Mouse (Mus musculus) megakaryocyte, embryonic 14.5 days (primary cell): ENCODE measurements around the gene Tnrc18. TPM values are rescaled to one million over a fixed set of nuclear protein-coding genes. Genes with fewer than 3 reads are reported as not detected.

ENCODE experiments used
- H3K27me3 ChIP-seq: replicated peaks from 2 replicates; pipeline ENCODE3; 2012; ENCODE audit warnings: inconsistent platforms
- H3K36me3 ChIP-seq: replicated peaks from 2 replicates; pipeline ENCODE3; 2012; ENCODE audit warnings: low read length, inconsistent platforms, mixed read lengths
- H3K4me1 ChIP-seq: 2 replicates; pipeline ENCODE4 v1.6.1; 2012; ENCODE audit warnings: inconsistent platforms
- H3K4me3 ChIP-seq: replicated peaks from 2 replicates; pipeline ENCODE3; 2012; ENCODE audit warnings: moderate library complexity, mild to moderate bottlenecking, inconsistent platforms
- H3K9me3 ChIP-seq: 2 replicates; pipeline ENCODE4 v1.6.1; 2012; ENCODE audit warnings: inconsistent platforms
- FLI1 ChIP-seq: IDR thresholded peaks from 2 replicates; pipeline ENCODE4 v1.6.1; 2012; ENCODE audit warnings: low read length, inconsistent platforms, mixed read lengths
- GATA1 ChIP-seq: IDR thresholded peaks from 3 replicates; pipeline ENCODE4 v1.6.1; 2012; ENCODE audit warnings: mixed read lengths, low read length, inconsistent platforms, borderline replicate concordance
- polyA plus RNA-seq: library from polyadenylated mRNA; stranded (reverse); fragments of >175 nt; gene quantifications from 2 replicates; pipeline ENCODE4 v1.2.3, GENCODE M21; 2012; ENCODE audit warnings: low replicate concordance; ENCODE audit not compliant: insufficient read depth

Gene Tnrc18
- polyA plus RNA-seq, 1 experiment: 36.1 TPM

GRCm38 (mm10) chr5:142794582-142794981 lies 22.9 kb downstream of the Tnrc18 start:
- peak overlapping the region; percentile 91 for H3K4me3 ChIP-seq
- TF ChIP-seq FLI1: no peak
- no peak for TF ChIP-seq GATA1
- H3K9me3 ChIP-seq: no peaks in the 10 kb centered on the region
- H3K4me1 ChIP-seq: peaks cover 73% of the 10 kb centered on the region
- no peaks in the 10 kb centered on the region for H3K27me3 ChIP-seq
- peaks cover 35% of the 10 kb centered on the region for H3K36me3 ChIP-seq

GRCm38 (mm10) chr5:142794161-142794560 lies 23.3 kb downstream of the Tnrc18 start:
- Histone ChIP-seq H3K27me3 (no peaks in the 10 kb centered on the region), H3K4me3 (peak overlapping the region; percentile 91), H3K9me3 (peaks cover 3% of the 10 kb centered on the region; the same call in 1 of the 2 replicates), H3K4me1 (peaks cover 68% of the 10 kb centered on the region), H3K36me3 (peaks cover 40% of the 10 kb centered on the region)
- no peak for TF ChIP-seq FLI1
- no peak for TF ChIP-seq GATA1

GRCm38 (mm10) chr5:142792594-142792993 lies 24.9 kb downstream of the Tnrc18 start:
- H3K27me3 ChIP-seq: no peaks in the 10 kb centered on the region
- TF ChIP-seq GATA1 (no peak), FLI1 (no peak)
- peaks cover 64% of the 10 kb centered on the region for H3K4me1 ChIP-seq
- peaks cover 53% of the 10 kb centered on the region for H3K36me3 ChIP-seq
- H3K4me3 ChIP-seq: peak overlapping the region; percentile 91
- H3K9me3 ChIP-seq: peaks cover 18% of the 10 kb centered on the region

- Histone ChIP-seq H3K36me3 (peaks cover 87% of the 10 kb centered on the region), H3K4me3 (no peak overlapping the region), H3K9me3 (peaks cover 21% of the 10 kb centered on the region), H3K27me3 (no peaks in the 10 kb centered on the region), H3K4me1 (peaks cover 55% of the 10 kb centered on the region)
- TF ChIP-seq FLI1 (no peak), GATA1 (no peak)
Observed at GRCm38 (mm10) chr5:142788279-142788678, 29.2 kb downstream of the Tnrc18 start.

- H3K36me3 ChIP-seq: peaks cover 89% of the 10 kb centered on the region
- H3K27me3 ChIP-seq: no peaks in the 10 kb centered on the region
- TF ChIP-seq FLI1 (no peak), GATA1 (no peak)
- no peak overlapping the region for H3K4me3 ChIP-seq
- peaks cover 55% of the 10 kb centered on the region for H3K4me1 ChIP-seq
- peaks cover 21% of the 10 kb centered on the region for H3K9me3 ChIP-seq
Observed at GRCm38 (mm10) chr5:142787304-142787905, 30.1 kb downstream of the Tnrc18 start.

GRCm38 (mm10) chr5:142786709-142787108 lies 30.8 kb downstream of the Tnrc18 start:
- TF ChIP-seq GATA1: no peak
- TF ChIP-seq FLI1: no peak
- Histone ChIP-seq H3K36me3 (peaks cover 87% of the 10 kb centered on the region), H3K9me3 (peaks cover 21% of the 10 kb centered on the region), H3K4me1 (peaks cover 54% of the 10 kb centered on the region), H3K4me3 (no peak overlapping the region), H3K27me3 (no peaks in the 10 kb centered on the region)

GRCm38 (mm10) chr5:142786215-142786614 lies 31.2 kb downstream of the Tnrc18 start:
- Histone ChIP-seq H3K9me3 (peaks cover 21% of the 10 kb centered on the region), H3K36me3 (peaks cover 86% of the 10 kb centered on the region), H3K4me1 (peaks cover 51% of the 10 kb centered on the region), H3K27me3 (no peaks in the 10 kb centered on the region), H3K4me3 (no peak overlapping the region)
- TF ChIP-seq GATA1 (no peak), FLI1 (no peak)

GRCm38 (mm10) chr5:142783142-142783540 lies 34.3 kb downstream of the Tnrc18 start:
- Histone ChIP-seq H3K36me3 (peaks cover 79% of the 10 kb centered on the region), H3K27me3 (no peaks in the 10 kb centered on the region), H3K9me3 (peaks cover 9% of the 10 kb centered on the region), H3K4me3 (no peak overlapping the region), H3K4me1 (peaks cover 63% of the 10 kb centered on the region)
- TF ChIP-seq FLI1 (no peak), GATA1 (no peak)

GRCm38 (mm10) chr5:142782459-142783141 lies 34.9 kb downstream of the Tnrc18 start:
- H3K4me3 ChIP-seq: no peak overlapping the region
- peaks cover 67% of the 10 kb centered on the region for H3K4me1 ChIP-seq
- H3K27me3 ChIP-seq: no peaks in the 10 kb centered on the region
- peaks cover 79% of the 10 kb centered on the region for H3K36me3 ChIP-seq
- TF ChIP-seq FLI1 (no peak), GATA1 (no peak)
- H3K9me3 ChIP-seq: peaks cover 4% of the 10 kb centered on the region

GRCm38 (mm10) chr5:142780579-142780978 lies 36.9 kb downstream of the Tnrc18 start:
- Histone ChIP-seq H3K4me3 (no peak overlapping the region), H3K27me3 (no peaks in the 10 kb centered on the region), H3K36me3 (peaks cover 83% of the 10 kb centered on the region), H3K4me1 (peaks cover 56% of the 10 kb centered on the region), H3K9me3 (no peaks in the 10 kb centered on the region)
- TF ChIP-seq FLI1: no peak
- TF ChIP-seq GATA1: no peak
